ENCODE assay signal across 8 mouse cellular contexts in the genomic region with DNA sequence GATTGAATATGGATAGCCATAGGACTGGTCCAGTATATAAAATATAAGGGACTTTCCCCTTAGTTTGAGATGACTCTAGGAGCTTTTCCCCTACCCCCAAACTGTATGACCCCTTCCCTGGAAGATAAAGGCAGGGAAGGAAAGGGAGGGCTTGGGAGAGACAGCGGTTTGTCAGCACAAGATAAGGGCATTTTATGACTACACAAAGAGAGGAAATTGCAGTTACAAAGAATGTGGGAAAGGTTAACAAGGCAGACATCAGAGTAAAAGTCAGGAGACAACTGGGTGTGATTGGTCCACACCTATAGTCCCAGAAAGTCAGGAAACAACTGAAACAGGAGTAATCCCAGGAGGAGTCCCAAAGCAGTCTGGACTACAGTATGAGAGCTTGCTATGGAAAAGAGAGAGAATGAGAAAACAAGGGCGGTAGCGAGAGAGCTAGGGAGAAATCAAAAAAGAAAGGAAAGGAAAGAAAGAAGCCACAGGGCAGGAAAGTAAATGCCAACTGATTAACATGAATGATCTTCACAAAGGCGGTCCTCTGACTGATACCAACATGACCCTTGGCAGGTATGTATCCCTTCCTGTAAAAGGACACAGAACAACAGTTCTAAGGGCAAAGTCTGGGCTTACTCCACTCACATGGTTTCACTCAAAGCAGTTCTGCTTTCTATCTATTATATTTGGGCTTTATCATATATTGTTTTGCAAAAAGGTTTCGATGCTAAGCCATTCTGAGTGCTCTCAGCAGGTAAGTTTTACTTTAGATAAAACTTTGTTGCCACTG. TPM values are rescaled to one million over a fixed set of nuclear protein-coding genes. Genes with fewer than 3 reads are reported as not detected.
DNase-seq lines count a peak whose midpoint lies in the region; ATAC-seq and TF ChIP-seq lines count a peak whose summit lies in the region.

Gene Xiap (plus strand): TSS at position 398 of the 787 bp plus-strand sequence.

- no peaks in the 10 kb centered on the region for H3K9me3 ChIP-seq in kidney, embryonic 14.5 days (ENCODE audit: control insufficient read depth, low read length)
- H3K9me3 ChIP-seq in intestine, embryonic 16.5 days (ENCODE audit: control insufficient read depth, low read length): no peaks in the 10 kb centered on the region
- no peaks in the 10 kb centered on the region for H3K9me3 ChIP-seq in midbrain, embryonic 13.5 days

- H3K27ac ChIP-seq in kidney, embryonic 14.5 days (ENCODE audit: low read depth, low read length): no peak within 1 kb of the TSS
- peak within 1 kb of the TSS; percentile 44; the same call in 1 of the 2 replicates for H3K27ac ChIP-seq in gastrocnemius, adult 2 months
- peak within 1 kb of the TSS; percentile 80 for H3K27ac ChIP-seq in intestine, embryonic 16.5 days (ENCODE audit: low read length)
- no peak within 1 kb of the TSS for H3K27ac ChIP-seq in midbrain, embryonic 13.5 days

- no peaks in the 10 kb centered on the region for H3K27me3 ChIP-seq in kidney, embryonic 14.5 days (ENCODE audit: control insufficient read depth, insufficient read depth, low read length)
- H3K27me3 ChIP-seq in intestine, embryonic 16.5 days (replicated peaks; ENCODE audit: control insufficient read depth, insufficient read depth, low read length): no peaks in the 10 kb centered on the region
- H3K27me3 ChIP-seq in midbrain, embryonic 13.5 days: no peaks in the 10 kb centered on the region

- DNase-seq in kidney, postnatal 4 days: no peak
- DNase-seq in adrenal gland, adult 18-20 months (ENCODE audit: low spot score in 2 of 2): no peak
- no peak for DNase-seq in gastrocnemius, adult 2 months
- no peak for DNase-seq in cerebellum, adult 9-11 months
- no peak for DNase-seq in Muller cell, postnatal 12 days (ENCODE audit: inconsistent ontology term)

- H3K36me3 ChIP-seq in kidney, embryonic 14.5 days (ENCODE audit: control insufficient read depth, insufficient read depth, low read length): no peaks in the 10 kb centered on the region
- H3K36me3 ChIP-seq in intestine, embryonic 16.5 days (ENCODE audit: control insufficient read depth, insufficient read depth, low read length): no peaks in the 10 kb centered on the region
- H3K36me3 ChIP-seq in midbrain, embryonic 13.5 days: no peaks in the 10 kb centered on the region

- WGBS in kidney, embryonic 14.5 days: 74% methylated on average over 5 of the region's 5 CpGs
- WGBS in intestine, embryonic 16.5 days: 55% methylated on average over 5 of the region's 5 CpGs
- WGBS in midbrain, embryonic 13.5 days: 88% methylated on average over 5 of the region's 5 CpGs

- no peak within 1 kb of the TSS for H3K4me3 ChIP-seq in kidney, embryonic 14.5 days (ENCODE audit: low read length)
- H3K4me3 ChIP-seq in gastrocnemius, adult 2 months: peak within 1 kb of the TSS; percentile 11; the same call in 1 of the 2 replicates
- peak within 1 kb of the TSS; percentile 9; the same call in 1 of the 2 replicates for H3K4me3 ChIP-seq in intestine, embryonic 16.5 days (ENCODE audit: low read length)
- no peak within 1 kb of the TSS for H3K4me3 ChIP-seq in midbrain, embryonic 13.5 days (replicated peaks)

- ATAC-seq in kidney, embryonic 14.5 days (ENCODE audit: low FRiP score, low TSS enrichment): no peak
- ATAC-seq in intestine, embryonic 16.5 days: peak; percentile 88
- ATAC-seq in midbrain, embryonic 13.5 days: no peak

- no peak within 1 kb of the TSS for H3K9ac ChIP-seq in kidney, embryonic 14.5 days (ENCODE audit: low read depth, low read length)
- no peak within 1 kb of the TSS for H3K9ac ChIP-seq in intestine, embryonic 16.5 days (ENCODE audit: low read depth, low read length)
- H3K9ac ChIP-seq in midbrain, embryonic 13.5 days (replicated peaks): no peak within 1 kb of the TSS

- intact Hi-C loops in gastrocnemius, adult 2 months (cut with DNase I): no loop called here

- no peaks in the 10 kb centered on the region for H3K4me1 ChIP-seq in kidney, embryonic 14.5 days (ENCODE audit: control insufficient read depth, insufficient read depth, low read length)
- no peaks in the 10 kb centered on the region for H3K4me1 ChIP-seq in intestine, embryonic 16.5 days (ENCODE audit: control insufficient read depth, insufficient read depth, low read length)
- no peaks in the 10 kb centered on the region for H3K4me1 ChIP-seq in midbrain, embryonic 13.5 days (replicated peaks)

- H3K4me2 ChIP-seq in kidney, embryonic 14.5 days (replicated peaks; ENCODE audit: low read depth, low read length): no peak within 1 kb of the TSS
- H3K4me2 ChIP-seq in intestine, embryonic 16.5 days (ENCODE audit: low read depth, low read length): 0 out of 2 replicates have a peak within 1 kb of the TSS, but pooled peaks have one; percentile 9
- H3K4me2 ChIP-seq in midbrain, embryonic 13.5 days (replicated peaks): no peak within 1 kb of the TSS

- TF ChIP-seq CTCF in gastrocnemius, adult 2 months (IDR thresholded peaks at IDR 0.05): no peak

RNA-seq across cellular contexts. Expression of gene Xiap, which starts in this region (rescaled TPM):
- polyA plus RNA-seq in kidney, embryonic 14.5 days (2014; fragmentation: Nextera tagmentation; extraction: Ambion mirVana): 19.8 and 23.7 TPM in 2 replicates
- total RNA-seq in adrenal gland, adult 18-20 months (2021): 10 to 100 TPM; 43.1 to 44.7 TPM
- total RNA-seq in gastrocnemius, adult 2 months (2021): 10 to 100 TPM; 16.2 to 18.5 TPM
- 10.5 and 10.8 TPM in 2 replicates for polyA plus RNA-seq in intestine, embryonic 16.5 days (2015; fragmentation: Nextera tagmentation; extraction: Ambion mirVana)
- 10.4 and 11.9 TPM in 2 replicates for polyA plus RNA-seq in midbrain, embryonic 13.5 days (2015; fragmentation: Nextera tagmentation; extraction: Ambion mirVana)

Comparison
In these comparisons a context has a peak if more than half of its experiments do, and no peak if none do; other contexts are left out.
1. H3K27ac ChIP-seq: peak in gastrocnemius, adult 2 months (single experiment) and intestine, embryonic 16.5 days (single experiment); none in kidney, embryonic 14.5 days (single experiment) and midbrain, embryonic 13.5 days (single experiment).
2. H3K4me3 ChIP-seq: peak in gastrocnemius, adult 2 months (single experiment) and intestine, embryonic 16.5 days (single experiment); none in kidney, embryonic 14.5 days (single experiment) and midbrain, embryonic 13.5 days (single experiment).